Mouse (Mus musculus): Measurements from ENCODE around the gene 2610507B11Rik. TPM values are rescaled to one million over a fixed set of nuclear protein-coding genes. Genes with fewer than 3 reads are reported as not detected.
A peak's percentile ranks its signal among the peaks of the same experiment; 100 is the strongest.

The 2610507B11Rik gene
- 79.1 and 81.8 TPM in 2 replicates for polyA plus RNA-seq (2016; fragmentation: Nextera tagmentation; extraction: Ambion mirVana)

- peak within 1 kb of the TSS; percentile 79 for H3K9ac ChIP-seq (replicated peaks)
- H3K4me2 ChIP-seq: peak within 1 kb of the TSS; percentile 80
- H3K4me3 ChIP-seq (replicated peaks): peak within 1 kb of the TSS; percentile 86
- peaks cover 9% of the 10 kb centered on the region for H3K4me1 ChIP-seq (replicated peaks)
- H3K27ac ChIP-seq: peak within 1 kb of the TSS; percentile 85
- H3K36me3 ChIP-seq: peaks cover 34% of the 10 kb centered on the region
- H3K27me3 ChIP-seq: peaks cover 10% of the 10 kb centered on the region; the same call in 1 of the 2 replicates
- WGBS: under 1% methylated on average over 114 of the region's 115 CpGs
- H3K9me3 ChIP-seq: no peaks in the 10 kb centered on the region
- peak; percentile 95 for ATAC-seq (ENCODE audit: insufficient number of reproducible peaks, insufficient read depth, low FRiP score, low TSS enrichment, low read depth)
Observed at GRCm38 (mm10) chr11:78261380-78262352, at the start of gene 2610507B11Rik. Gene 2610507B11Rik, plus strand, starts transcription at chr11:78261752.

- Histone ChIP-seq H3K4me3 (replicated peaks) (no peak overlapping the region), H3K9me3 (no peaks in the 10 kb centered on the region), H3K4me1 (replicated peaks) (no peaks in the 10 kb centered on the region), H3K27me3 (no peaks in the 10 kb centered on the region), H3K4me2 (no peak overlapping the region), H3K27ac (no peak overlapping the region), H3K9ac (replicated peaks) (no peak overlapping the region), H3K36me3 (peaks cover 99% of the 10 kb centered on the region)
- WGBS: 95% methylated on average over 14 of the region's 14 CpGs
- ATAC-seq (ENCODE audit: insufficient number of reproducible peaks, insufficient read depth, low FRiP score, low TSS enrichment, low read depth): no peak
Observed at GRCm38 (mm10) chr11:78213086-78213817, 48.3 kb upstream of the 2610507B11Rik start.

GRCm38 (mm10) chr11:78215709-78216317 lies 45.7 kb upstream of the 2610507B11Rik start:
- no peaks in the 10 kb centered on the region for H3K27me3 ChIP-seq
- no peaks in the 10 kb centered on the region for H3K4me1 ChIP-seq (replicated peaks)
- H3K4me2 ChIP-seq: no peak overlapping the region
- no peak for ATAC-seq (ENCODE audit: insufficient number of reproducible peaks, insufficient read depth, low FRiP score, low TSS enrichment, low read depth)
- no peak overlapping the region for H3K27ac ChIP-seq
- H3K9me3 ChIP-seq: no peaks in the 10 kb centered on the region
- WGBS: 87% methylated on average over 11 of the region's 11 CpGs
- peaks cover 98% of the 10 kb centered on the region for H3K36me3 ChIP-seq
- no peak overlapping the region for H3K4me3 ChIP-seq (replicated peaks)
- H3K9ac ChIP-seq (replicated peaks): no peak overlapping the region

- no peak for ATAC-seq (ENCODE audit: insufficient number of reproducible peaks, insufficient read depth, low FRiP score, low TSS enrichment, low read depth)
- H3K27ac ChIP-seq: no peak overlapping the region
- no peak overlapping the region for H3K4me2 ChIP-seq
- no peaks in the 10 kb centered on the region for H3K4me1 ChIP-seq (replicated peaks)
- H3K9me3 ChIP-seq: no peaks in the 10 kb centered on the region
- no peak overlapping the region for H3K9ac ChIP-seq (replicated peaks)
- no peaks in the 10 kb centered on the region for H3K27me3 ChIP-seq
- H3K36me3 ChIP-seq: peaks cover 97% of the 10 kb centered on the region
- WGBS: 92% methylated on average over 4 of the region's 4 CpGs
- no peak overlapping the region for H3K4me3 ChIP-seq (replicated peaks)
Observed at GRCm38 (mm10) chr11:78223586-78223985, 38.0 kb upstream of the 2610507B11Rik start.

GRCm38 (mm10) chr11:78231518-78231917 lies 30.0 kb upstream of the 2610507B11Rik start:
- Histone ChIP-seq H3K4me1 (replicated peaks) (no peaks in the 10 kb centered on the region), H3K9me3 (no peaks in the 10 kb centered on the region), H3K27me3 (no peaks in the 10 kb centered on the region), H3K27ac (no peak overlapping the region), H3K36me3 (peaks cover 95% of the 10 kb centered on the region), H3K9ac (replicated peaks) (no peak overlapping the region), H3K4me3 (replicated peaks) (no peak overlapping the region), H3K4me2 (no peak overlapping the region)
- no peak for ATAC-seq (ENCODE audit: insufficient number of reproducible peaks, insufficient read depth, low FRiP score, low TSS enrichment, low read depth)
- 91% methylated on average over 6 of the region's 6 CpGs for WGBS

GRCm38 (mm10) chr11:78240193-78240857 lies 21.2 kb upstream of the 2610507B11Rik start:
- peaks cover 14% of the 10 kb centered on the region for H3K4me1 ChIP-seq (replicated peaks)
- no peaks in the 10 kb centered on the region for H3K9me3 ChIP-seq
- peaks cover 40% of the 10 kb centered on the region for H3K36me3 ChIP-seq
- H3K4me2 ChIP-seq: no peak overlapping the region
- H3K9ac ChIP-seq (replicated peaks): no peak overlapping the region
- ATAC-seq (ENCODE audit: insufficient number of reproducible peaks, insufficient read depth, low FRiP score, low TSS enrichment, low read depth): no peak
- 89% methylated on average over 9 of the region's 9 CpGs for WGBS
- H3K27ac ChIP-seq: no peak overlapping the region
- no peak overlapping the region for H3K4me3 ChIP-seq (replicated peaks)
- no peaks in the 10 kb centered on the region for H3K27me3 ChIP-seq

GRCm38 (mm10) chr11:78245261-78245626 lies 16.3 kb upstream of the 2610507B11Rik start:
- peak; percentile 60 for ATAC-seq (ENCODE audit: insufficient number of reproducible peaks, insufficient read depth, low FRiP score, low TSS enrichment, low read depth)

GRCm38 (mm10) chr11:78245627-78246317 lies 15.8 kb upstream of the 2610507B11Rik start, which contains the start of the genes Sdf2 and Supt6:
Gene Sdf2, plus strand, starts transcription at chr11:78245746.
Gene Supt6, minus strand, starts transcription at chr11:78245987.
- Histone ChIP-seq H3K9ac (replicated peaks) (peak within 1 kb of the TSS; percentile 90), H3K27ac (peak within 1 kb of the TSS; percentile 87), H3K4me2 (peak within 1 kb of the TSS; percentile 73), H3K4me3 (replicated peaks) (peak within 1 kb of the TSS; percentile 92), H3K9me3 (no peaks in the 10 kb centered on the region), H3K36me3 (peaks cover 11% of the 10 kb centered on the region), H3K4me1 (replicated peaks) (peaks cover 33% of the 10 kb centered on the region), H3K27me3 (no peaks in the 10 kb centered on the region)
- ATAC-seq (ENCODE audit: insufficient number of reproducible peaks, insufficient read depth, low FRiP score, low TSS enrichment, low read depth): peak; percentile 90
- WGBS: under 1% methylated on average over 50 of the region's 50 CpGs

More at GRCm38 (mm10) chr11:78245261-78245626, 16.3 kb upstream of the 2610507B11Rik start:
- Histone ChIP-seq H3K4me1 (replicated peaks) (peaks cover 33% of the 10 kb centered on the region), H3K4me3 (replicated peaks) (peak overlapping the region; percentile 92), H3K36me3 (peaks cover 11% of the 10 kb centered on the region), H3K9me3 (no peaks in the 10 kb centered on the region), H3K4me2 (peak overlapping the region; percentile 73), H3K27ac (peak overlapping the region; percentile 87), H3K27me3 (no peaks in the 10 kb centered on the region), H3K9ac (replicated peaks) (peak overlapping the region; percentile 90)
- under 1% methylated on average over 19 of the region's 19 CpGs for WGBS

GRCm38 (mm10) chr11:78246318-78247011 lies 15.1 kb upstream of the 2610507B11Rik start:
- H3K9ac ChIP-seq (replicated peaks): peak overlapping the region; percentile 90; the same call in 1 of the 2 replicates
- no peaks in the 10 kb centered on the region for H3K27me3 ChIP-seq
- no peak overlapping the region; the same call in 1 of the 2 replicates for H3K27ac ChIP-seq
- H3K4me1 ChIP-seq (replicated peaks): peaks cover 33% of the 10 kb centered on the region
- H3K4me2 ChIP-seq: peak overlapping the region; percentile 73
- peaks cover 17% of the 10 kb centered on the region for H3K36me3 ChIP-seq
- 36% methylated on average over 7 of the region's 7 CpGs for WGBS
- ATAC-seq (ENCODE audit: insufficient number of reproducible peaks, insufficient read depth, low FRiP score, low TSS enrichment, low read depth): no peak
- no peaks in the 10 kb centered on the region for H3K9me3 ChIP-seq
- peak overlapping the region; percentile 92 for H3K4me3 ChIP-seq (replicated peaks)

Data from limb, embryonic 12.5 days (tissue).